Mouse (Mus musculus): ENCODE results near the gene Vmn1r31.

The Vmn1r31 gene

GRCm38 (mm10) chr6:58475230-58475629 lies at the start of gene Vmn1r31:
Gene Vmn1r31, minus strand, starts transcription at chr6:58475330.
- no peak for DNase-seq

DNA sequence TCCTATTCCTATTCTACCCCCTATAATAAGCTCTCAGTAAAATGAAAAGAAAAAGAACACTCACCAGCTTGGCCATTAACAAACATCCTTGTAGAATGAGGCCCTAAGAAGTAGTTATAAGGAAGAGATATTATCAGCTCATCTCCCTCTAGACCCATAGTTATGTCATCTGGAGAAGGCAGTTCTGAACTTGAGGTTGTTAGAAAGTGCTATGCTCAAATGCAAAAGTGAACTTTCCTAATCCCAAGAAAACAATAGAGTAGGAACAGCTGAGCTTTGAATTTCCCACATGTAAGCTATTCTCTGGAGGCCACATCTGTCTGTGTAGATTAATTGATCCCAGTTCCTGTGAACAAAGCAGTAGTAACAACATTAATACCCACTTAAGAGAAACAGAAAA lies 31.8 kb downstream of the Vmn1r31 start, which contains the start of gene Vmn1r30:
Vmn1r30 (minus strand) TSS at position 101 of the 400 bp plus-strand sequence.
- DNase-seq, result no peak

Data from right cerebral cortex, adult 18-20 months (tissue).